ENCODE assay signal across 21 mouse cellular contexts in the genomic region with DNA sequence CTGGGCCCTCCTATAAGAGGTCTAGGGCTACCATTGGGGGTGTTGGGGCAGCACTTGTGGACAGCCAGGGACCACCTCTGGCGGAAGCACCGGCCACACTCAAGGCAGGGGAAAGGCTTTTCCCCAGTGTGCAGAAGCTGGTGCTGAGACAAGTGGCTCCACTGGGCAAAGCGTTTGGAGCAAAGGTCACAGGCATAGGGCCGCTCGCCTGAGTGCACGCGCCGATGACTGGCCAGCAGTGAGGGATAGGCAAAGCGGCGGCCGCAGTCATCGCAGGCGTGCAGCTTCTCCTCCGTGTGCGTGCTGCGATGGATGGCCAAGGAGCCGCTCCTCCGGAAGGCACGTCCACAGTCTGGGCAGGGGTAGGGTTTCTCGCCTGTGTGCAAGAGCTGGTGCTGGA. TPM values are rescaled to one million over a fixed set of nuclear protein-coding genes. Genes with fewer than 3 reads are reported as not detected.
DNase-seq lines count a peak whose midpoint lies in the region; ATAC-seq and TF ChIP-seq lines count a peak whose summit lies in the region.
"Had no signal": no experiment of that assay in that cellular context is flagged by ENCODE, and none has a peak within 500 bp of the region (broad histone marks: within the 10 kb centered on the region; RNA-seq: fewer than 3 reads in every experiment).

No protein-coding gene starts in this region.

- H3K36me3 ChIP-seq in kidney, adult 2 months (ENCODE audit: control insufficient read depth, insufficient read depth, low read length) = no peaks in the 10 kb centered on the region
- peaks cover 39% of the 10 kb centered on the region for H3K36me3 ChIP-seq in kidney, embryonic 16.5 days (ENCODE audit: insufficient read depth, low read length)
- H3K36me3 ChIP-seq in ES-Bruce4 (ENCODE audit: control insufficient read depth, insufficient read depth, low read length, poor library complexity, severe bottlenecking) = no peaks in the 10 kb centered on the region
- H3K36me3 ChIP-seq in intestine, embryonic 16.5 days (ENCODE audit: control insufficient read depth, insufficient read depth, low read length) = peaks cover 20% of the 10 kb centered on the region

- H3K27me3 ChIP-seq in kidney, adult 2 months (replicated peaks; ENCODE audit: control insufficient read depth, insufficient read depth, low read length) = no peaks in the 10 kb centered on the region
- no peaks in the 10 kb centered on the region for H3K27me3 ChIP-seq in kidney, embryonic 16.5 days (ENCODE audit: insufficient read depth, low read length)
- H3K27me3 ChIP-seq in ES-Bruce4 (ENCODE audit: control insufficient read depth, insufficient read depth, low read length, poor library complexity, severe bottlenecking) = no peaks in the 10 kb centered on the region
- H3K27me3 ChIP-seq in intestine, embryonic 16.5 days (replicated peaks; ENCODE audit: control insufficient read depth, insufficient read depth, low read length) = no peaks in the 10 kb centered on the region
- H3K27me3 ChIP-seq: CH12.LX; embryonic facial prominence, embryonic 15.5 days; forebrain, embryonic 15.5 days; hindbrain, embryonic 12.5 days had no signal

- 70% methylated on average over 20 of the region's 20 CpGs for WGBS in kidney, adult 2 months
- WGBS in kidney, embryonic 16.5 days = 92% methylated on average over 20 of the region's 20 CpGs
- 91% methylated on average over 20 of the region's 20 CpGs for WGBS in intestine, embryonic 16.5 days

- TF ChIP-seq EP300 in ES-Bruce4 (IDR thresholded peaks at IDR 0.05; ENCODE audit: insufficient read depth, low read depth, low read length) = no peak

- no peak for TF ChIP-seq POLR2A in kidney, adult 2 months (IDR thresholded peaks at IDR 0.05; ENCODE audit: low read depth, low read length)
- TF ChIP-seq POLR2A in ES-Bruce4 (IDR thresholded peaks at IDR 0.05; ENCODE audit: insufficient read depth, low read length) = no peak

- no peak for TF ChIP-seq CTCF in kidney, adult 2 months (conservative IDR thresholded peaks at IDR 0.05; ENCODE audit: insufficient read depth, insufficient read length, low read depth, low read length)
- no peak for TF ChIP-seq CTCF in ES-Bruce4 (IDR thresholded peaks at IDR 0.05; ENCODE audit: low read depth, low read length)

- ATAC-seq in kidney, embryonic 16.5 days (ENCODE audit: low FRiP score, low TSS enrichment) = no peak
- ATAC-seq in intestine, embryonic 16.5 days = no peak
- ATAC-seq: forebrain, embryonic 15.5 days had no signal

- DNase-seq in kidney, adult 2 months = peak; percentile 79
- peak; percentile 69 for DNase-seq in kidney, adult 9 months
- peak; percentile 57 to 73 for DNase-seq in kidney, postnatal 36 days
- DNase-seq in lung, postnatal 25 days (ENCODE audit: low spot score) = no peak
- DNase-seq: adrenal gland, postnatal 10 days; cerebellum, adult 11 months; cerebellum, adult 8-10 months; cerebellum, postnatal 14 days; embryo, embryonic 11 days; gastrocnemius, postnatal 36 days; heart, postnatal 10 days; heart, postnatal 4 days had no signal

- no peak overlapping the region for H3K27ac ChIP-seq in kidney, adult 2 months (ENCODE audit: insufficient read depth, low read depth, low read length)
- no peak overlapping the region for H3K27ac ChIP-seq in kidney, embryonic 16.5 days (ENCODE audit: low read length)
- no peak overlapping the region for H3K27ac ChIP-seq in ES-Bruce4 (ENCODE audit: insufficient read depth, low read length)
- H3K27ac ChIP-seq in intestine, embryonic 16.5 days (ENCODE audit: low read length) = no peak overlapping the region
- H3K27ac ChIP-seq: embryonic facial prominence, embryonic 15.5 days; forebrain, embryonic 15.5 days; heart, embryonic 10.5 days; hindbrain, embryonic 12.5 days had no signal

- H3K4me1 ChIP-seq in kidney, adult 2 months (ENCODE audit: control insufficient read depth, insufficient read depth, low read length) = no peaks in the 10 kb centered on the region; the same call in 1 of the 2 replicates
- H3K4me1 ChIP-seq in kidney, embryonic 16.5 days (ENCODE audit: insufficient read depth, low read length) = 0 out of 2 replicates have a peak, but pooled peaks cover 6% of the 10 kb centered on the region
- no peaks in the 10 kb centered on the region for H3K4me1 ChIP-seq in ES-Bruce4 (ENCODE audit: control insufficient read depth, insufficient read depth, low read length)
- no peaks in the 10 kb centered on the region for H3K4me1 ChIP-seq in intestine, embryonic 16.5 days (ENCODE audit: control insufficient read depth, insufficient read depth, low read length)
- H3K4me1 ChIP-seq: embryonic facial prominence, embryonic 15.5 days had no signal

- no peak overlapping the region for H3K4me3 ChIP-seq in kidney, adult 2 months (ENCODE audit: insufficient read depth, low read depth, low read length)
- no peak overlapping the region for H3K4me3 ChIP-seq in kidney, embryonic 16.5 days (ENCODE audit: low read length)
- peak overlapping the region; percentile 27 for H3K4me3 ChIP-seq in ES-Bruce4 (ENCODE audit: low read depth, low read length)
- no peak overlapping the region for H3K4me3 ChIP-seq in intestine, embryonic 16.5 days (ENCODE audit: low read length)
- H3K4me3 ChIP-seq: embryonic facial prominence, embryonic 15.5 days; erythroblast, embryonic 14.5 days; forebrain, embryonic 15.5 days; heart, embryonic 10.5 days; hindbrain, embryonic 12.5 days had no signal

- no peak overlapping the region for H3K9ac ChIP-seq in kidney, embryonic 16.5 days (replicated peaks; ENCODE audit: low read length)
- H3K9ac ChIP-seq in ES-Bruce4 (ENCODE audit: low read depth, poor library complexity, severe bottlenecking) = peak overlapping the region; percentile 25
- H3K9ac ChIP-seq in intestine, embryonic 16.5 days (ENCODE audit: low read depth, low read length) = no peak overlapping the region
- H3K9ac ChIP-seq: embryonic facial prominence, embryonic 15.5 days; forebrain, embryonic 15.5 days; hindbrain, embryonic 12.5 days had no signal

- no peaks in the 10 kb centered on the region for H3K9me3 ChIP-seq in kidney, embryonic 16.5 days (ENCODE audit: low read length)
- no peaks in the 10 kb centered on the region for H3K9me3 ChIP-seq in ES-Bruce4 (replicated peaks; ENCODE audit: control insufficient read depth, insufficient read depth, low read length, poor library complexity, severe bottlenecking)
- no peaks in the 10 kb centered on the region for H3K9me3 ChIP-seq in intestine, embryonic 16.5 days (ENCODE audit: control insufficient read depth, low read length)
- H3K9me3 ChIP-seq: embryonic facial prominence, embryonic 15.5 days; forebrain, embryonic 15.5 days; heart, embryonic 10.5 days; hindbrain, embryonic 12.5 days had no signal

- H3K4me2 ChIP-seq in kidney, embryonic 16.5 days (replicated peaks; ENCODE audit: low read depth, low read length) = no peak overlapping the region
- no peak overlapping the region for H3K4me2 ChIP-seq in intestine, embryonic 16.5 days (ENCODE audit: low read depth, low read length)
- H3K4me2 ChIP-seq: embryonic facial prominence, embryonic 15.5 days; forebrain, embryonic 15.5 days; hindbrain, embryonic 12.5 days had no signal

RNA-seq across cellular contexts. Expression of a gene that starts 5.0 kb away (rescaled TPM):
- polyA plus RNA-seq in kidney, adult 2 months (2012; rRNA removed) = 3.0 and 3.4 TPM in 2 replicates
- polyA plus RNA-seq in kidney, embryonic 16.5 days (2015; fragmentation: Nextera tagmentation; extraction: Ambion mirVana) = 8.4 TPM in 2 replicates
- 2.7 and 2.8 TPM in 2 replicates for polyA plus RNA-seq in ES-Bruce4 (2011; ENCODE audit: insufficient read depth, insufficient read length, low read depth, missing spikeins)
- polyA plus RNA-seq in intestine, embryonic 16.5 days (2015; fragmentation: Nextera tagmentation; extraction: Ambion mirVana) = 4.5 and 5.9 TPM in 2 replicates

RNA-seq across cellular contexts. Expression of a gene that starts 15.4 kb away (rescaled TPM):
- polyA plus RNA-seq in kidney, adult 2 months (2012; rRNA removed) = 58.7 and 62.6 TPM in 2 replicates
- 41.9 and 47.2 TPM in 2 replicates for polyA plus RNA-seq in kidney, embryonic 16.5 days (2015; fragmentation: Nextera tagmentation; extraction: Ambion mirVana)
- polyA plus RNA-seq in ES-Bruce4 (2011; ENCODE audit: insufficient read depth, insufficient read length, low read depth, missing spikeins) = 45.3 and 48.0 TPM in 2 replicates
- 36.2 and 39.8 TPM in 2 replicates for polyA plus RNA-seq in intestine, embryonic 16.5 days (2015; fragmentation: Nextera tagmentation; extraction: Ambion mirVana)

RNA-seq across cellular contexts. Expression of a gene that starts 22.1 kb away (rescaled TPM):
- polyA plus RNA-seq in kidney, adult 2 months (2012; rRNA removed) = 19.1 TPM in 2 replicates
- polyA plus RNA-seq in kidney, embryonic 16.5 days (2015; fragmentation: Nextera tagmentation; extraction: Ambion mirVana) = 28.1 and 32.0 TPM in 2 replicates
- 20.3 and 24.9 TPM in 2 replicates for polyA plus RNA-seq in ES-Bruce4 (2011; ENCODE audit: insufficient read depth, insufficient read length, low read depth, missing spikeins)
- 20.8 and 23.4 TPM in 2 replicates for polyA plus RNA-seq in intestine, embryonic 16.5 days (2015; fragmentation: Nextera tagmentation; extraction: Ambion mirVana)

RNA-seq across cellular contexts. Expression of a gene that starts 35.0 kb away (rescaled TPM):
- 19.1 and 23.7 TPM in 2 replicates for polyA plus RNA-seq in kidney, adult 2 months (2012; rRNA removed)
- polyA plus RNA-seq in kidney, embryonic 16.5 days (2015; fragmentation: Nextera tagmentation; extraction: Ambion mirVana) = 12.2 and 13.1 TPM in 2 replicates
- polyA plus RNA-seq in ES-Bruce4 (2011; ENCODE audit: insufficient read depth, insufficient read length, low read depth, missing spikeins) = 21.8 and 25.3 TPM in 2 replicates
- polyA plus RNA-seq in intestine, embryonic 16.5 days (2015; fragmentation: Nextera tagmentation; extraction: Ambion mirVana) = 8.0 and 8.9 TPM in 2 replicates

RNA-seq across cellular contexts. Expression of a gene that starts 37.4 kb away (rescaled TPM):
- polyA plus RNA-seq in kidney, adult 2 months (2012; rRNA removed) = 6.2 and 6.6 TPM in 2 replicates
- polyA plus RNA-seq in kidney, embryonic 16.5 days (2015; fragmentation: Nextera tagmentation; extraction: Ambion mirVana) = 9.0 and 9.5 TPM in 2 replicates
- polyA plus RNA-seq in ES-Bruce4 (2011; ENCODE audit: insufficient read depth, insufficient read length, low read depth, missing spikeins) = 1.4 and 1.9 TPM in 2 replicates
- 8.5 TPM in 2 replicates for polyA plus RNA-seq in intestine, embryonic 16.5 days (2015; fragmentation: Nextera tagmentation; extraction: Ambion mirVana)
- polyA plus RNA-seq: erythroblast, embryonic 14.5 days had no signal
